ENCODE assay signal across 25 mouse cellular contexts in the genomic region with DNA sequence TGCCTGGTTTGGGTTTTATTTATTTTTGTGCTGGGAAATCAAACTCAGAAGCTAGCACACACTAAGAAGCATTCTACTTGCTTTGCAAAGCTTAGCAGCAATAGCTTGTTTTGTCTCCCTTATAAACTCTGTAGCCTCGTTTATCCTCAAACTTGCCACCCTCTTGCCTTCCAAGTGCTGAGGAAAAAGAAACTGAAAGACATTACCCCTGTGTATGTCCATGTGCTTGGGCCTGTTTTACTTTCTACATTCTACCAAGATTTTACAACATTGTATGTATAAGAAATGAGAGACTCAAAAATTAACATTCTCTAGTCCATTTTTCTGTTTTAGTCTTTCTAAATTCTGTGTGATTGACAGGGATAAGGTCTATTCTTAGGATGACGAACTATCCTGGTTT. TPM values are rescaled to one million over a fixed set of nuclear protein-coding genes. Genes with fewer than 3 reads are reported as not detected.
DNase-seq lines count a peak whose midpoint lies in the region; ATAC-seq and TF ChIP-seq lines count a peak whose summit lies in the region.
"Had no signal": no experiment of that assay in that cellular context is flagged by ENCODE, and none has a peak within 500 bp of the region (broad histone marks: within the 10 kb centered on the region; RNA-seq: fewer than 3 reads in every experiment).

No protein-coding gene starts in this region.

- no peak for ATAC-seq in liver, embryonic 14.5 days (ENCODE audit: insufficient read depth)
- ATAC-seq: forebrain, postnatal 0 days; hindbrain, postnatal 0 days; intestine, embryonic 15.5 days; midbrain, embryonic 15.5 days had no signal

- no peaks in the 10 kb centered on the region for H3K27me3 ChIP-seq in liver, embryonic 14.5 days (ENCODE audit: control insufficient read depth, insufficient read depth, low read length)
- H3K27me3 ChIP-seq in myocyte (ENCODE audit: control insufficient read depth, insufficient read depth, insufficient read length): peaks cover 4% of the 10 kb centered on the region
- H3K27me3 ChIP-seq: heart, embryonic 15.5 days; hindbrain, embryonic 12.5 days; intestine, embryonic 15.5 days; midbrain, embryonic 15.5 days; stomach, embryonic 15.5 days had no signal

- TF ChIP-seq POLR2A in myocyte (IDR thresholded peaks at IDR 0.05; ENCODE audit: insufficient read length, low read depth): no peak

- no peak overlapping the region for H3K9ac ChIP-seq in liver, embryonic 14.5 days (replicated peaks)
- H3K9ac ChIP-seq: forebrain, postnatal 0 days; heart, embryonic 15.5 days; hindbrain, embryonic 12.5 days; intestine, embryonic 15.5 days; midbrain, embryonic 15.5 days; stomach, embryonic 15.5 days had no signal

- no peaks in the 10 kb centered on the region for H3K79me2 ChIP-seq in myocyte (ENCODE audit: control insufficient read depth, insufficient read depth)

- 39% methylated on average over 2 of the region's 2 CpGs for WGBS in liver, embryonic 14.5 days (ENCODE audit: insufficient replicate concordance)

- H3K9me3 ChIP-seq in liver, embryonic 14.5 days (ENCODE audit: control insufficient read depth, low read length): no peaks in the 10 kb centered on the region
- H3K9me3 ChIP-seq: G1E; heart, embryonic 10.5 days; heart, embryonic 15.5 days; hindbrain, embryonic 12.5 days; intestine, embryonic 15.5 days; midbrain, embryonic 15.5 days; stomach, embryonic 15.5 days had no signal

- no peak for TF ChIP-seq CTCF in liver, embryonic 14.5 days (IDR thresholded peaks at IDR 0.05; ENCODE audit: low read depth)

- peaks cover 0 to 11% of the 10 kb centered on the region in 2 experiments; a peak in 3 of 4 replicates for H3K4me1 ChIP-seq in liver, embryonic 14.5 days (replicated peaks; ENCODE audit: control insufficient read depth in 2 of 2, insufficient read depth in 2 of 2, low read length in 1 of 2)
- H3K4me1 ChIP-seq: heart, embryonic 10.5 days; heart, embryonic 15.5 days; hindbrain, embryonic 12.5 days; intestine, embryonic 15.5 days; midbrain, embryonic 15.5 days; stomach, embryonic 15.5 days had no signal

- intact Hi-C loops in left cerebral cortex, postnatal 36 days (cut with DNase I): no loop called here

- H3K4me2 ChIP-seq in liver, embryonic 14.5 days (ENCODE audit: low read depth): peak overlapping the region; percentile 19
- H3K4me2 ChIP-seq in myocyte (ENCODE audit: low read depth): peak overlapping the region; percentile 13
- H3K4me2 ChIP-seq: heart, embryonic 15.5 days; hindbrain, embryonic 12.5 days; intestine, embryonic 15.5 days; midbrain, embryonic 15.5 days; stomach, embryonic 15.5 days had no signal

- no peak overlapping the region for H3K27ac ChIP-seq in liver, embryonic 14.5 days
- H3K27ac ChIP-seq: heart, embryonic 10.5 days; heart, embryonic 15.5 days; hindbrain, embryonic 12.5 days; hindbrain, postnatal 0 days; intestine, embryonic 15.5 days; layer of hippocampus, adult 2 months; midbrain, embryonic 15.5 days; stomach, embryonic 15.5 days had no signal

- DNase-seq in A20 (ENCODE audit: low read depth, low spot score) (peak; percentile 58), MEL-GATA-1-ER (ENCODE audit: extremely low read depth, low read depth) (peak; percentile 44)
- DNase-seq in liver, embryonic 14.5 days (ENCODE audit: low read depth in 3 of 3, low spot score in 3 of 3): no peak
- no peak for DNase-seq in left cerebral cortex, postnatal 36 days (ENCODE audit: low spot score in 2 of 2)
- DNase-seq in retina, postnatal 1 day: no peak
- DNase-seq: adrenal gland, postnatal 25 days; cerebellum, adult 18-20 months; cerebellum, postnatal 10 days; forebrain, postnatal 0 days; gastrocnemius, postnatal 10 days; heart, postnatal 36 days; kidney, adult 2 months; kidney, postnatal 36 days; lung, postnatal 36 days had no signal

- TF ChIP-seq EP300 in liver, embryonic 14.5 days (IDR thresholded peaks at IDR 0.05; ENCODE audit: low read depth): no peak

- no peak overlapping the region for H3K4me3 ChIP-seq in liver, embryonic 14.5 days (ENCODE audit: insufficient read depth in 1 of 2, low read depth in 2 of 2, low read length in 2 of 2)
- H3K4me3 ChIP-seq in myocyte: no peak overlapping the region
- H3K4me3 ChIP-seq: erythroblast, embryonic 14.5 days; heart, embryonic 10.5 days; heart, embryonic 15.5 days; hindbrain, embryonic 12.5 days; intestine, embryonic 15.5 days; layer of hippocampus, adult 2 months; midbrain, embryonic 15.5 days; stomach, embryonic 15.5 days had no signal

- H3K36me3 ChIP-seq in liver, embryonic 14.5 days (replicated peaks; ENCODE audit: control insufficient read depth, insufficient read depth, low read depth): no peaks in the 10 kb centered on the region
- H3K36me3 ChIP-seq in myocyte (ENCODE audit: control insufficient read depth, insufficient read depth): peaks cover 5% of the 10 kb centered on the region
- H3K36me3 ChIP-seq: midbrain, embryonic 15.5 days had no signal

- H3ac ChIP-seq in myocyte (ENCODE audit: control insufficient read depth, insufficient read length): no peak overlapping the region

TF ChIP-seq in myocyte, 11 proteins besides CTCF, POLR2A, EP300 and RAD21:
- TF ChIP-seq MYOG (IDR thresholded peaks at IDR 0.05; ENCODE audit: control insufficient read depth in 1 of 3, insufficient read depth in 1 of 3, insufficient read length in 2 of 3, low read depth in 2 of 3): no peak
- TF ChIP-seq POLR2AphosphoS2 (IDR thresholded peaks at IDR 0.05; ENCODE audit: insufficient read length, low read depth): no peak
- TF ChIP-seq TCF12 (IDR thresholded peaks at IDR 0.05; ENCODE audit: insufficient read depth, poor library complexity, severe bottlenecking): no peak
- no peak for TF ChIP-seq REST (IDR thresholded peaks at IDR 0.05; ENCODE audit: insufficient read depth, insufficient read length)
- TF ChIP-seq USF1 (IDR thresholded peaks at IDR 0.05; ENCODE audit: low read depth): no peak
- no peak for TF ChIP-seq TCF3 (IDR thresholded peaks at IDR 0.05; ENCODE audit: insufficient read length, low read depth)
- no peak for TF ChIP-seq SRF (IDR thresholded peaks at IDR 0.05; ENCODE audit: control insufficient read depth, insufficient read length, low read depth)
- TF ChIP-seq MYOD1 (IDR thresholded peaks at IDR 0.05; ENCODE audit: control insufficient read depth in 1 of 3, insufficient read length in 2 of 3, low read depth in 2 of 3): no peak
- TF ChIP-seq MAX (IDR thresholded peaks at IDR 0.05; ENCODE audit: low read depth): no peak
- no peak for TF ChIP-seq CEBPB (IDR thresholded peaks at IDR 0.05; ENCODE audit: insufficient read depth, poor library complexity, severe bottlenecking)
- no peak for TF ChIP-seq E2F4 (IDR thresholded peaks at IDR 0.05; ENCODE audit: insufficient read depth)

RNA-seq across cellular contexts. Expression of a gene that starts 5.2 kb away (rescaled TPM):
- 3.7 and 3.9 TPM in 2 replicates for polyA plus RNA-seq in liver, embryonic 14.5 days (2012; rRNA removed)
- polyA plus RNA-seq in liver, embryonic 14.5 days (2014; fragmentation: Nextera tagmentation; extraction: Ambion mirVana): 3.9 and 4.2 TPM in 2 replicates
- polyA plus RNA-seq in myocyte (2012; fragmentation: generic; extraction: Trizol): 19.3 TPM
- total RNA-seq in left cerebral cortex, postnatal 36 days (2021): 10 to 100 TPM; 52.6 to 55.5 TPM

RNA-seq across cellular contexts. Expression of a gene that starts 14.1 kb away (rescaled TPM):
- polyA plus RNA-seq in liver, embryonic 14.5 days (2012; rRNA removed): 2.2 and 2.3 TPM in 2 replicates
- polyA plus RNA-seq in liver, embryonic 14.5 days (2014; fragmentation: Nextera tagmentation; extraction: Ambion mirVana): 3.4 and 4.8 TPM in 2 replicates
- polyA plus RNA-seq in myocyte (2012; fragmentation: generic; extraction: Trizol): 5.1 TPM
- 1 to 10 TPM; 6.7 to 7.4 TPM for total RNA-seq in left cerebral cortex, postnatal 36 days (2021)

RNA-seq across cellular contexts. Expression of a gene that starts 14.3 kb away (rescaled TPM):
- 7.4 and 7.5 TPM in 2 replicates for polyA plus RNA-seq in liver, embryonic 14.5 days (2012; rRNA removed)
- 11.3 and 12.9 TPM in 2 replicates for polyA plus RNA-seq in liver, embryonic 14.5 days (2014; fragmentation: Nextera tagmentation; extraction: Ambion mirVana)
- polyA plus RNA-seq in myocyte (2012; fragmentation: generic; extraction: Trizol): 29.7 TPM
- total RNA-seq in left cerebral cortex, postnatal 36 days (2021): 10 to 100 TPM; 87.6 to 88.1 TPM

Comparison
In these comparisons a context has a peak if more than half of its experiments do, and no peak if none do; other contexts are left out.
1. DNase-seq: peak in A20 (single experiment) and MEL-GATA-1-ER (single experiment); none in liver, embryonic 14.5 days (0 of 3), left cerebral cortex, postnatal 36 days (0 of 2) and retina, postnatal 1 day (single experiment).